Mouse (Mus musculus): Measurements from ENCODE around the gene Klhl10. TPM values are rescaled to one million over a fixed set of nuclear protein-coding genes. Genes with fewer than 3 reads are reported as not detected.

Gene Klhl10
- 0.62 and 0.73 TPM in 2 replicates for polyA plus RNA-seq (2016; fragmentation: Nextera tagmentation; extraction: Ambion mirVana)

DNA sequence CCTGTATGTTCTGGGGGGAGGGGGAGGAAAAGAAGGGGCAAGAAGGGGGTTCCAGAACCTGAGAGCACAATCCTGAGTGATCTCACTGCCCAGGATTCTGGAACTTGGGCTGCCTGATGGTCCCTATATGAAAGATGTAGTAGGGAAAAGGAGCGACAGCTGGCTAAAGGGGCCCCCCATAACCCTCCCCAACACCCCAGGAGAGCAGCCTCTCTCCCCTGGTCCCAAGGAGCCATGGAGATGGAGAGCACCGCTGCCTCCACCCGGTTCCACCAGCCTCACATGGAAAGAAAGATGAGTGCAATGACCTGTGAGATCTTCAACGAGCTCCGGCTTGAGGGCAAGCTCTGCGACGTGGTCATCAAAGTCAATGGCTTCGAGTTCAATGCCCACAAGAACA is at the start of gene Klhl10, which contains the start of gene Nt5c3b:
Klhl10 (plus strand) TSS at position 121 of the 400 bp plus-strand sequence.
Nt5c3b (minus strand) TSS at position 12 of the 400 bp plus-strand sequence.
- no peaks in the 10 kb centered on the region for H3K9me3 ChIP-seq (replicated peaks)
- H3K27me3 ChIP-seq (ENCODE audit: low read depth, poor library complexity, severe bottlenecking), result 0 out of 2 replicates have a peak, but pooled peaks cover 3% of the 10 kb centered on the region
- H3K4me1 ChIP-seq, result peaks cover 34% of the 10 kb centered on the region
- H3K4me3 ChIP-seq, result peak within 1 kb of the TSS; percentile 87
- WGBS, result 85% methylated on average over 8 of the region's 8 CpGs
- peak within 1 kb of the TSS; percentile 95 for H3K27ac ChIP-seq (replicated peaks)
- peaks cover 29% of the 10 kb centered on the region for H3K36me3 ChIP-seq
- no peak for DNase-seq (ENCODE audit: low spot score)

DNA sequence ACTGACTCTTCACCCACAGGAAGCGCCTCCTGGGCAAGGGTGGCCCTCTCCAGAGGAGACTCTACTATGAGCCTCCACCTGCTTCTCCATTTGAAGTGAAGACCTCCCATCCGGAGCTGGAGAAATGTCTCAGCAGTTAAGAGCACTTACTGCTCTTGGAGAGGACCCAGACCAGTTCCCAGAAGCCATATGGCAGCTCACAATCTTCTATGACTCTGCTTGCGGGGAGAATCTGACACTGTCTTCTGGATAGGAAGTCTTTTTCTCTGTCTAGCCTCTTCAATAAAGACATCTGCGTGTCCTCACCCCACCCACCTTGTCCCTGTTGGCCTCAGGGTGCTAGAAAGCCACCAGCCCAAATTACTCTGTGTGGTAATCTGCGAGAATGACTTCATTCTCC is 48.8 kb upstream of the Klhl10 start:
- Histone ChIP-seq H3K36me3 (no peaks in the 10 kb centered on the region), H3K9me3 (replicated peaks) (no peaks in the 10 kb centered on the region), H3K27ac (replicated peaks) (no peak overlapping the region), H3K4me3 (no peak overlapping the region), H3K27me3 (ENCODE audit: low read depth, poor library complexity, severe bottlenecking) (peaks cover 44% of the 10 kb centered on the region), H3K4me1 (peaks cover 67% of the 10 kb centered on the region)
- WGBS, result 87% methylated on average over 5 of the region's 5 CpGs
- no peak for DNase-seq (ENCODE audit: low spot score)

DNA sequence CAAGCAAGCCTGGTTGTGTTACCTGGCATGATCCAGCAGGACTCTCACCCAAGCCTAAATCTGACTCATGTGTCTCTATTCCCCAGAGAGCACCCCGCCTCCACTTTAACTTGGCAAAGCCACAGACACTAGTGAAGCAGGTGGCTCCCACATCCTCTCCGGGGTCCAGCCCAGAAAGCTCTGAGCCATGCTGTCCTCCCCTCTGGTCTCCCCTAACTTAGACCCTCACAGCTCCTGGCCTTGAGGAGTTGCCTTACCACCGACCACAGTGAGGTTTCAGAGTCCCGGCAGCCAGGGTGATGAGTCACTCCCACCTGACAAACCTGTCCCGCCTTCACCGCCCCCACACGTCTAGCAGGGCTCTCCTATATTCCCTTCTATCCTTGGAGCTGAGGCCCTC is 48.0 kb upstream of the Klhl10 start:
- peaks cover 61% of the 10 kb centered on the region for H3K4me1 ChIP-seq
- WGBS, result 81% methylated on average over 7 of the region's 7 CpGs
- H3K4me3 ChIP-seq, result no peak overlapping the region
- H3K9me3 ChIP-seq (replicated peaks), result no peaks in the 10 kb centered on the region
- no peaks in the 10 kb centered on the region for H3K36me3 ChIP-seq
- peaks cover 44% of the 10 kb centered on the region for H3K27me3 ChIP-seq (ENCODE audit: low read depth, poor library complexity, severe bottlenecking)
- DNase-seq (ENCODE audit: low spot score), result no peak
- H3K27ac ChIP-seq (replicated peaks), result no peak overlapping the region

DNA sequence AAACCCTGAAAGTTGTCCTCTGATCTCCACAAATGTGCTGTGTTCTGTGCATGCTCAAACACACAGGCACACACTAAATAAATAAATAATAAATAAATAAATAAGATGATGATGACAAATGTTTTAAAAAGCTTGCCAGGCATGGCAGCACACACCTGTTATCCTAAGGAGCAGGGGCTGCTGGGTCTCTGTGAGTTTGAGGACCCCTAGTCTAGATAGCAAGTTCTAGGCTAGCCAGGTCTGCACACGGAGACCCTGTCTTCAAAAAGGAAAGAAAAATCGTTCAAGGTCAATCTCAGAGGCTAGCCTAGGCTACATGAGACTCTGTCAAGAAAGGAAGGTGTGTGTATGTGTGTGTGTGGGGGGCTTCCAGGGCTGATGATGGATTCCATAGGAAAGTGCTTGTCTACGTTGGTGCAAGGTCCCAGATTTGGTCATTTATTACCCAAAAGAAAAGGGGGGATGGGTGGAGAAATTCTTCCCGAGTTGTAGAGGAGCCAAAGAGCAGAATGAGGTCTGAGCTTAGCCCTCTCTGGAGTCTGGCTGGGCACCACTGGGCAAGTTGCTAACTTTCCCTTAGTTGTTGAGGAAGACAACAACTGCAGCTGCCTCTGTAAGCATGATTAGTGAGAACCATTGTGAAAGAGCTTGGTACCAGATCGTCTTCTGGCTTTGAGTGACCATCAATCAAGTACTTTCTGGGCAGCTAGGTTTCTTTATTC is 47.2 kb upstream of the Klhl10 start:
- Histone ChIP-seq H3K4me1 (peaks cover 59% of the 10 kb centered on the region), H3K9me3 (replicated peaks) (no peaks in the 10 kb centered on the region), H3K4me3 (no peak overlapping the region), H3K27ac (replicated peaks) (no peak overlapping the region), H3K36me3 (no peaks in the 10 kb centered on the region), H3K27me3 (ENCODE audit: low read depth, poor library complexity, severe bottlenecking) (peaks cover 44% of the 10 kb centered on the region)
- WGBS, result 82% methylated on average over 5 of the region's 5 CpGs
- DNase-seq (ENCODE audit: low spot score), result no peak

DNA sequence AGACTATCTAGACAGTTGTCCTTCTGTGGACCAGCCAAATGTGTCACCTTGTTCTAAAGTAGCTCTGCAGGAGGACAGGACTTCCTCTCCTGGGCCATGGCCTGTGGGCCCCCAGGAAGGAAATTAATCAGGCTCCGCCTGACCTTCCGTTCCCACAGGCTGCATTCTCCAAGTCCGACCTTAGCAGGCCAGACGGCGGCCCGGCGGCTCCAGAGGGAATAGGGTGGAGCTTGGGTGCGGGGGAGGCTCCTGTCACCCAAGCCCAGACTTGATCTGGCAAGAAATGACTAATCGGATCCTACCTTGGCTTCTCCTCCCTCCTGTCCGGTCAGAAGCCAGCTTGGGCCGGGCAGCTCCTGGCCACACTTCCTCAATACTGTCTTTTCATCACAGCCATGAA is 46.5 kb upstream of the Klhl10 start:
- no peak for DNase-seq (ENCODE audit: low spot score)
- Histone ChIP-seq H3K9me3 (replicated peaks) (no peaks in the 10 kb centered on the region), H3K4me3 (0 out of 2 replicates have a peak overlapping the region, but pooled peaks have one; percentile 61), H3K27ac (replicated peaks) (no peak overlapping the region), H3K4me1 (peaks cover 52% of the 10 kb centered on the region), H3K36me3 (no peaks in the 10 kb centered on the region), H3K27me3 (ENCODE audit: low read depth, poor library complexity, severe bottlenecking) (peaks cover 47% of the 10 kb centered on the region)
- 46% methylated on average over 11 of the region's 11 CpGs for WGBS

DNA sequence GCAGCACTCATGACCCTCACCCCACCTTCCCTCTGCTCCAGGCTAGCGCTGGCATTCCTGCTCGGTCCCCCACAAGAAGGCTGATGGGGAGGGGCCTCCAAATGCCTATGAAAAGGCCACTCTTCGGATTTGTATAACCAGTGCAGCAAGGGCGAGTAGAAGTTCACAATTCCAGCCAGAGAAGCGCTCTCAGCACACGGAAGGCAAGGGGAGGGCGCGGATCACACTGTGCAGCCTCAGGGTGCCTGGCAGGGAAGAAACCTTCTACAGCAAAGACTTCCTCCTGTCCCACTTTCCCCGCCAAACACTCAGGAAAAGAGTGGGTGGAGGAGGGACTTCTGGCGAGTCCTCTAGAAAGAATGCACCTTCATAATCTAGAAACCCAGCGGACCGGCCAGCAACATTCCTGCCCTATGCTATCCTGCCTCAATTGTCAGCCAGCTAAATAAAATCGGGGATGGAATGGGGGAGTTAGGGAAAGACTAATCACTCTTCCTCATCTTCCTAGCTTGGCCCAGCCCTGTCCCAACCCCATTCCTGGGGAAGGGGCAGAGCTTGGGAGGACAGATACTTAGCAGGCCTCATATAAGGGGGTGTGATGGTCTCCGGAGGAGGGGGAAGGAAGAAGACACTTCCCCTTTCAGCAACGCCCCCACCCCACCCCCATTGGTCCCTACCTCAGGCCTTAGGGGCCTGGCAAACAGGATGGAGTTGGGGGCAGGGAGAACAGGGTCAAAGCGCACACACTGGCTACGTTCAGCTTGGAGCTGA is 45.7 kb upstream of the Klhl10 start:
- no peak for DNase-seq (ENCODE audit: low spot score)
- no peaks in the 10 kb centered on the region for H3K36me3 ChIP-seq
- no peak overlapping the region; the same call in 1 of the 2 replicates for H3K27ac ChIP-seq (replicated peaks)
- peak overlapping the region; percentile 61 for H3K4me3 ChIP-seq
- WGBS, result 30% methylated on average over 17 of the region's 17 CpGs
- H3K27me3 ChIP-seq (ENCODE audit: low read depth, poor library complexity, severe bottlenecking), result peaks cover 47% of the 10 kb centered on the region
- peaks cover 44% of the 10 kb centered on the region for H3K4me1 ChIP-seq
- no peaks in the 10 kb centered on the region for H3K9me3 ChIP-seq (replicated peaks)

DNA sequence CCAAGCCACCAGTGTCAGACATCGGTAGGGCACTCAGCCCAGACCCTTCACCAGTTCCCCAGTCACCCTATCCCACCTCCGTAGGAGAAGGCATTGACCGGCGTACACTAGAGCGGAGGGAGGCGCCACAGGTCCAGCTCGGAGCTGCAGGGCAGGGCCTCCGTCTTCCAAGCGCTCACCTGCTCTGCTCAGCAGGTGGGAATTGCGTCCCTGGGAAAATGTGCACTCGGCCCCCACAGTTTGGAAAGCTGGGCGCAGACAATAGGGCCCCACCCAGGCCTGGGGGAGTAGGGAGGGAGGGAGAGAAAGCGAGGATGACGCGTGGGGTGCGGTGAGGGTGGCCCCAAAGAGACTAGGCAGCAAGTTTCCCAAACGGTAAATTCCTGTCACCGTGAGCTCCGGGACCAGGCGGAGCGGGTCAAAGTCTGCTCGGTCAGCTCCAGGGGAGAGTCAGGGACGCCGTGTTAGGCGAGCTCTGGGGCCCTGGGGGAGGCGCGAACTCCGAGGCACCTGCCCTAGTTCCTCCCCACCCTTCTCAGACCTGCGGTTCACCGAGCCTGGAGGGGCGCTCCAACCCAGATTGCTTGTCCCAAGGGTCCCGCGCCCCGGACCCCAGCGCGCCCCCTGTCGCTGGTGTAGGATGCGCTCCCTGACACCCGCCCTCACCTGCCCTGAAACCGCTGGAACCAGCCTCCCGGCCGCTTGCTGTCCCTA is 44.7 kb upstream of the Klhl10 start:
- no peak for DNase-seq (ENCODE audit: low spot score)
- Histone ChIP-seq H3K4me1 (peaks cover 36% of the 10 kb centered on the region), H3K4me3 (peak overlapping the region; percentile 61), H3K27me3 (ENCODE audit: low read depth, poor library complexity, severe bottlenecking) (peaks cover 47% of the 10 kb centered on the region), H3K27ac (replicated peaks) (peak overlapping the region; percentile 81), H3K36me3 (no peaks in the 10 kb centered on the region), H3K9me3 (replicated peaks) (no peaks in the 10 kb centered on the region)
- 3% methylated on average over 40 of the region's 42 CpGs for WGBS

DNA sequence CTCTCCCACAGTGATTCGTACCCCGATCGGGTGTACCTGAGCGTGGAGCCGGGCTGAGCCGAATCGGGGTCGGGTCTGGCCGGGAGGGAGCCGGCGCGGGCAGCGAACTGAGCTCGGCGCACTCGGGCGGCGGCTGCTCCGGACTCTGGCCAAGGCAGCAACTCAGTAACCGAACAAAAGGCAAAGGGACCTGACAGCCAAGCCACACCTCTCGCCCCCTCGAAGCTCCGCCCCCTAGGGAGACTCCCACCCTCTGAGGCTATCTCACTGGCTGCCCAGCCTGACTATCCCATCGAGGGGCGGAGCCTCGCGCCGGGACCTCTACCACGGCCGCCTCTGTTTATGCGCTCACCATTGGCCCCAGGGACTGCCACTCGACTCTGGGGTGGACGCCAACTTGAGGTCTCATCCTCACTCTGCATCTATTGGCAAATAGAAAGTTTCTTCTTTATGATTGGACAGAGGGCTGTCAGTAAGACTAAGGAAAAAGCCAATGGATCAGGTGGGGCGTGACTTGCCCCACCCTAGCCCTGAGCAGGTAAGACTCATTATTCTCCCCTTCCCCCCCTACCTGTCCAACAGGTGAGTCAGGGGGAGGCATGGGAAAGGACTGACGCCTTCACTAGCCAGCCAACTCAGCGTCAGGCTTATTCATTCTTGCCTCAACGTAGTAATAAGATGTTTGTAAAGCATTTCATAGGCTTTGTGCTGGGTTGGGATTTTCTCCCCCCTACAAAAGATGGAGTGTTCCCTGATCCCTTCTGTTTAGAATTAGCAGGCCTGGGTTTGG is 43.9 kb upstream of the Klhl10 start, which contains the start of gene Jup:
Jup (minus strand) TSS at position 164 of the 790 bp plus-strand sequence.
- Histone ChIP-seq H3K27ac (replicated peaks) (peak within 1 kb of the TSS; percentile 81), H3K4me1 (peaks cover 35% of the 10 kb centered on the region), H3K27me3 (ENCODE audit: low read depth, poor library complexity, severe bottlenecking) (peaks cover 47% of the 10 kb centered on the region), H3K36me3 (no peaks in the 10 kb centered on the region), H3K9me3 (replicated peaks) (no peaks in the 10 kb centered on the region), H3K4me3 (peak within 1 kb of the TSS; percentile 61)
- peak; percentile 98 for DNase-seq (ENCODE audit: low spot score)
- WGBS, result under 1% methylated on average over 37 of the region's 37 CpGs

DNA sequence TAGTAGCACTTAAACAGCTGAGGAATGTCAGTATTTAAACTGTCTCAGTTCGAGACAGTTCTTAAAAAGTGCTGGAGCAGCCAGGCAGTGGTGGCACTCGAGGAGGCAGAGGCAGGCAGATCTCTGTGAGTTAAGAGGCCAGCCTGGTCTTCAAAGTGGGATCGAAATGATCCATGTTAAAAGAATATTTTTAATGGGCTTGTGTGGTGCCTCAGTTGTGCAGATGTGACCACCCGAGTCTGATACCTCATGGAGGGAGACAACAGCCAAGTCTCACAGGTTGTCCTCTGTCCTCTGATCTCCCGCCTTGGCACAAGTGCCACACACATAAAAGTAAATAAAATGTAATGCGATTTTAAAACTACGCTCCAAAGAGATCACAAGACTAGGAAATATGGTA is 43.2 kb upstream of the Klhl10 start:
- Histone ChIP-seq H3K9me3 (replicated peaks) (no peaks in the 10 kb centered on the region), H3K4me1 (peaks cover 41% of the 10 kb centered on the region), H3K4me3 (no peak overlapping the region), H3K27ac (replicated peaks) (no peak overlapping the region), H3K36me3 (no peaks in the 10 kb centered on the region), H3K27me3 (ENCODE audit: low read depth, poor library complexity, severe bottlenecking) (peaks cover 44% of the 10 kb centered on the region)
- no peak for DNase-seq (ENCODE audit: low spot score)
- WGBS, result 92% methylated on average over 7 of the region's 7 CpGs

DNA sequence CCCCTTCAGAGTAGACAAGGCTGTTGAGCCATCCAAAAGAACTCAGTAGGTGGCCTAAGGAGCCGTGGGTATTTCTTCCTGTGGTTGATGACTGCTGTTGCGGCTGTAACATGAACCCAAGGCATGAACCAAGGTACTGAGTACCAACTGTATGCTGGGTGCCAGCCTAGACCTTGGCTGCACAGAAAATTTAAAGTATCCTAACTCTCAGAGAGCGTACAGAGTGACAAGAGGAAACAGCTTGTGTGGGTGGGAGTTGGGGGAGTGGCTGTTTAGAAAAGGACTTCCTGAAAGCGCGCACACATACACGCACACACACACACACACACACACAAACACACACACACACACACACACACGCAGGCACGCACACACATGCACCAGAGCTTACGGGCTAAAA is 42.4 kb upstream of the Klhl10 start:
- Histone ChIP-seq H3K4me1 (peaks cover 44% of the 10 kb centered on the region), H3K9me3 (replicated peaks) (no peaks in the 10 kb centered on the region), H3K4me3 (no peak overlapping the region), H3K36me3 (no peaks in the 10 kb centered on the region), H3K27me3 (ENCODE audit: low read depth, poor library complexity, severe bottlenecking) (peaks cover 36% of the 10 kb centered on the region), H3K27ac (replicated peaks) (no peak overlapping the region)
- WGBS, result 82% methylated on average over 9 of the region's 9 CpGs
- DNase-seq (ENCODE audit: low spot score), result no peak

DNA sequence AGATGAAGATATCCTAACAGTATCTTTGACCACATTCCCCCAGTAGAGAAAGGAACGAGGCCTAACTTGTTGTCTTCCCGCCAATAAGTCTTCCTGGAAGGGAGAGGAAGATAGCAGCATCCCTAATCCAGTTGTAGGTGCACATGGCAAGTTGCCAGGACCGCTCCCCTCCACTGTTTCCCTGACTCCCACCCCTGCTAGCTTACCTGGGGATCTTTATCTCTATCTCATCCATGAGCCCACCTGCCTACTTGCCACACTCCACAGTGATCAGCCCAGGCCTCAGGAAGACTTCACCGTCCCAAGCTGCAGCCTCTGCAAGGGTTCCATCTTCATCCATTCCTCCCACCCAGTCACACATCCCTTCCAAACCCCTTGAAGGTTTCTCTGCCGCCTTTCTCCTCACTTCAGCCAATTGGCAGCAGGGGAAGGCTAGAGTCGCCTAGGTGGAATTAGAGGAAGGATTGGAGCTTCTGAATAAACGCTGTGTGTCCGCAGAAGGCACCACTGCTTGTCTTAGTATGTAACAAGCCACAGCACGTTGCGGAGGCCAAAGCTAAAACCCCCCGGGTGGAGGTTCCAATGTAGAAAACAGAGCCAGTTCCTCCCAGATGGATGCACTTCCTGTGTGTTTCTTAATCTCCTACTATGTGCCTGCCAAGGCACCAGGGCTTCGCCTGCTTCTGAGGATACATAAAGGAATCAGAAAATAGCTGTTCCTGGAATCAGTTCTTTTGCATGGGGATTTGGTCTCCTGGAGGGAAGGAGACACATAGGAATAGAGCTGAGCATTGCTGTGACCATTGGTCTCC is 41.8 kb upstream of the Klhl10 start:
- Histone ChIP-seq H3K4me1 (peaks cover 44% of the 10 kb centered on the region), H3K27ac (replicated peaks) (no peak overlapping the region), H3K4me3 (no peak overlapping the region), H3K27me3 (ENCODE audit: low read depth, poor library complexity, severe bottlenecking) (peaks cover 30% of the 10 kb centered on the region), H3K9me3 (replicated peaks) (no peaks in the 10 kb centered on the region), H3K36me3 (no peaks in the 10 kb centered on the region)
- no peak for DNase-seq (ENCODE audit: low spot score)
- whole genome bisulfite sequencing, result 78% methylated on average over 12 of the region's 12 CpGs

All from midbrain, embryonic 10.5 days (tissue).